Mouse (Mus musculus) right cerebral cortex, postnatal 14 days (tissue): ENCODE data around the gene Cd28.
"Not testable (repeated sequence)": the region's sequence is repeated elsewhere in the genome, so short reads cannot be mapped to it uniquely, and the experiment has no call there.

Experiments used
- DNase-seq: peaks from one replicate; pipeline ENCODE4 v3.0.0; 2022

Gene Cd28

GRCm38 (mm10) chr1:60803128-60803824 is 86.7 kb downstream of the Cd28 start:
- no peak for DNase-seq

- no peak for DNase-seq
Observed at GRCm38 (mm10) chr1:60803825-60804696, 87.5 kb downstream of the Cd28 start.

- no peak for DNase-seq
Observed at GRCm38 (mm10) chr1:60805178-60805577, 88.6 kb downstream of the Cd28 start.

- no peak for DNase-seq
Observed at GRCm38 (mm10) chr1:60807748-60808147, 91.1 kb downstream of the Cd28 start.

- DNase-seq = no peak
Observed at GRCm38 (mm10) chr1:60808466-60808865, 91.9 kb downstream of the Cd28 start.

- no peak for DNase-seq
Observed at GRCm38 (mm10) chr1:60809166-60809565, 92.6 kb downstream of the Cd28 start.

GRCm38 (mm10) chr1:60810821-60811220 is 94.2 kb downstream of the Cd28 start:
- DNase-seq = no peak

GRCm38 (mm10) chr1:60811998-60812397 is 95.4 kb downstream of the Cd28 start:
- DNase-seq = no peak

- no peak for DNase-seq
Observed at GRCm38 (mm10) chr1:60813411-60813810, 96.8 kb downstream of the Cd28 start.

GRCm38 (mm10) chr1:60815912-60816311 is 99.3 kb downstream of the Cd28 start:
- DNase-seq = no peak

GRCm38 (mm10) chr1:60818491-60818890 is 101.9 kb downstream of the Cd28 start:
- not testable (repeated sequence) for DNase-seq

- no peak for DNase-seq
Observed at GRCm38 (mm10) chr1:60819993-60820392, 103.4 kb downstream of the Cd28 start.

GRCm38 (mm10) chr1:60820981-60821380 is 104.4 kb downstream of the Cd28 start:
- DNase-seq = no peak

GRCm38 (mm10) chr1:60821590-60821989 is 105.0 kb downstream of the Cd28 start:
- no peak for DNase-seq
